Mouse (Mus musculus) CH12.LX (cell line): Measurements from ENCODE around the gene Prr15l.

Source experiments
- CHD1 ChIP-seq: IDR thresholded peaks from 2 replicates; pipeline ENCODE4 v1.6.1; 2012; ENCODE audit warnings: low read depth, low read length, improper control_type of control experiment, inconsistent platforms
- CTCF ChIP-seq, 2 experiments: IDR thresholded peaks in 1 of 2; conservative IDR thresholded peaks in 1 of 2; 2 replicates each; pipeline ENCODE4 v1.5.1; 2011 to 2012; ENCODE audit warnings: low read depth in 2 of 2, low read length in 2 of 2, improper control_type of control experiment in 1 of 2, inconsistent platforms in 1 of 2, mild to moderate bottlenecking in 1 of 2, moderate library complexity in 1 of 2
- GABPA ChIP-seq: IDR thresholded peaks from 2 replicates; pipeline ENCODE4 v1.6.1; 2012; ENCODE audit warnings: low read depth, low read length, improper control_type of control experiment, inconsistent platforms; ENCODE audit not compliant: insufficient replicate concordance
- MAFK ChIP-seq: IDR thresholded peaks from 2 replicates; pipeline ENCODE4 v1.6.1; 2011; ENCODE audit warnings: low read length, improper control_type of control experiment; ENCODE audit not compliant: insufficient replicate concordance
- MAX ChIP-seq: IDR thresholded peaks from 2 replicates; pipeline ENCODE4 v1.6.1; 2011; ENCODE audit warnings: low read length, improper control_type of control experiment
- NELFE ChIP-seq: IDR thresholded peaks from 2 replicates; pipeline ENCODE4 v1.6.1; 2011; ENCODE audit warnings: low read depth, low read length, improper control_type of control experiment
- POLR2A ChIP-seq: IDR thresholded peaks from 2 replicates; pipeline ENCODE4 v1.6.1; 2011; ENCODE audit warnings: low read depth, mild to moderate bottlenecking, improper control_type of control experiment, low read length
- POLR2AphosphoS2 ChIP-seq: IDR thresholded peaks from 2 replicates; pipeline ENCODE4 v1.6.1; 2011; ENCODE audit warnings: low read depth, low read length, improper control_type of control experiment
- RCOR1 ChIP-seq: conservative IDR thresholded peaks from 2 replicates; pipeline ENCODE4 v1.6.1; 2012; ENCODE audit warnings: low read depth, mild to moderate bottlenecking, inconsistent platforms, low read length, improper control_type of control experiment
- USF1 ChIP-seq: IDR thresholded peaks from 2 replicates; pipeline ENCODE4 v1.6.1; 2014; ENCODE audit warnings: low read depth, mild to moderate bottlenecking, inconsistent platforms, low read length, improper control_type of control experiment
- ZC3H11A ChIP-seq: IDR thresholded peaks from 2 replicates; pipeline ENCODE4 v1.6.1; 2012; ENCODE audit warnings: low read depth, mild to moderate bottlenecking, inconsistent platforms, low read length, improper control_type of control experiment

- TF ChIP-seq POLR2A: no peak
- TF ChIP-seq CTCF (conservative IDR thresholded peaks at IDR 0.05 in 1 of 2, IDR thresholded peaks at IDR 0.05 in 1 of 2; ENCODE audit: low read depth in 2 of 2, low read length in 2 of 2): no peak
- no peak for TF ChIP-seq RCOR1
- no peak for TF ChIP-seq CHD1
- no peak for TF ChIP-seq MAFK
- no peak for TF ChIP-seq GABPA
- no peak for TF ChIP-seq ZC3H11A
- no peak for TF ChIP-seq MAX
- TF ChIP-seq USF1: no peak
- TF ChIP-seq NELFE: no peak
- TF ChIP-seq POLR2AphosphoS2: no peak
Observed at GRCm38 (mm10) chr11:96957061-96957805, 29.3 kb downstream of the Prr15l start.
